Mouse (Mus musculus): Measurements from ENCODE around the gene Dclk1. TPM values are rescaled to one million over a fixed set of nuclear protein-coding genes. Genes with fewer than 3 reads are reported as not detected.

The Dclk1 gene
- polyA plus RNA-seq, 2 experiments, result 0.04 to 0.08 TPM

- Histone ChIP-seq H3K9ac (replicated peaks) (no peak overlapping the region), H3K27ac (no peak overlapping the region), H3K4me1 (replicated peaks; ENCODE audit: control insufficient read depth in 2 of 2, insufficient read depth in 2 of 2, low read length in 1 of 2) (peaks cover 0 to 9% of the 10 kb centered on the region in 2 experiments; a peak in 2 of 4 replicates), H3K4me3 (ENCODE audit: insufficient read depth in 1 of 2, low read depth in 2 of 2, low read length in 2 of 2) (no peak overlapping the region), H3K27me3 (ENCODE audit: control insufficient read depth, insufficient read depth, low read length) (no peaks in the 10 kb centered on the region), H3K4me2 (ENCODE audit: low read depth) (no peak overlapping the region), H3K9me3 (ENCODE audit: control insufficient read depth, low read length) (no peaks in the 10 kb centered on the region), H3K36me3 (replicated peaks; ENCODE audit: control insufficient read depth, insufficient read depth, low read depth) (no peaks in the 10 kb centered on the region)
- WGBS (ENCODE audit: insufficient replicate concordance), result 72% methylated on average over 5 of the region's 5 CpGs
- ATAC-seq (ENCODE audit: insufficient read depth) (no peak), DNase-seq (ENCODE audit: low read depth in 3 of 3, low spot score in 3 of 3) (no peak)
- no peak for TF ChIP-seq CTCF (IDR thresholded peaks at IDR 0.05; ENCODE audit: low read depth)
- no peak for TF ChIP-seq EP300 (IDR thresholded peaks at IDR 0.05; ENCODE audit: low read depth)
Observed at GRCm38 (mm10) chr3:55528012-55528411, 285.8 kb downstream of the Dclk1 start.

- Histone ChIP-seq H3K4me2 (ENCODE audit: low read depth) (no peak overlapping the region), H3K36me3 (replicated peaks; ENCODE audit: control insufficient read depth, insufficient read depth, low read depth) (no peaks in the 10 kb centered on the region), H3K27me3 (ENCODE audit: control insufficient read depth, insufficient read depth, low read length) (no peaks in the 10 kb centered on the region), H3K4me3 (ENCODE audit: insufficient read depth in 1 of 2, low read depth in 2 of 2, low read length in 2 of 2) (no peak overlapping the region), H3K4me1 (replicated peaks; ENCODE audit: control insufficient read depth in 2 of 2, insufficient read depth in 2 of 2, low read length in 1 of 2) (peaks cover 0 to 6% of the 10 kb centered on the region in 2 experiments; a peak in 2 of 4 replicates), H3K9me3 (ENCODE audit: control insufficient read depth, low read length) (no peaks in the 10 kb centered on the region), H3K9ac (replicated peaks) (no peak overlapping the region), H3K27ac (no peak overlapping the region)
- ATAC-seq (ENCODE audit: insufficient read depth), result no peak
- no peak for TF ChIP-seq CTCF (IDR thresholded peaks at IDR 0.05; ENCODE audit: low read depth)
- no peak for TF ChIP-seq EP300 (IDR thresholded peaks at IDR 0.05; ENCODE audit: low read depth)
- 21% methylated on average over 2 of the region's 2 CpGs for WGBS (ENCODE audit: insufficient replicate concordance)
- no peak for DNase-seq (ENCODE audit: low read depth in 3 of 3, low spot score in 3 of 3)
Observed at GRCm38 (mm10) chr3:55529414-55529813, 287.2 kb downstream of the Dclk1 start.

- Histone ChIP-seq H3K36me3 (replicated peaks; ENCODE audit: control insufficient read depth, insufficient read depth, low read depth) (no peaks in the 10 kb centered on the region), H3K4me2 (ENCODE audit: low read depth) (no peak overlapping the region), H3K4me1 (replicated peaks; ENCODE audit: control insufficient read depth in 2 of 2, insufficient read depth in 2 of 2, low read length in 1 of 2) (peaks cover 0 to 6% of the 10 kb centered on the region in 2 experiments; a peak in 2 of 4 replicates), H3K27ac (no peak overlapping the region), H3K27me3 (ENCODE audit: control insufficient read depth, insufficient read depth, low read length) (no peaks in the 10 kb centered on the region), H3K4me3 (ENCODE audit: insufficient read depth in 1 of 2, low read depth in 2 of 2, low read length in 2 of 2) (no peak overlapping the region), H3K9ac (replicated peaks) (no peak overlapping the region), H3K9me3 (ENCODE audit: control insufficient read depth, low read length) (no peaks in the 10 kb centered on the region)
- ATAC-seq (ENCODE audit: insufficient read depth), result no peak
- WGBS (ENCODE audit: insufficient replicate concordance), result 58% methylated on average over 14 of the region's 14 CpGs
- DNase-seq (ENCODE audit: low read depth in 3 of 3, low spot score in 3 of 3), result no peak
- TF ChIP-seq CTCF (IDR thresholded peaks at IDR 0.05; ENCODE audit: low read depth) (no peak), EP300 (IDR thresholded peaks at IDR 0.05; ENCODE audit: low read depth) (no peak)
Observed at GRCm38 (mm10) chr3:55531204-55532044, 289.3 kb downstream of the Dclk1 start.

GRCm38 (mm10) chr3:55532175-55532973 is 290.2 kb downstream of the Dclk1 start:
- Histone ChIP-seq H3K36me3 (replicated peaks; ENCODE audit: control insufficient read depth, insufficient read depth, low read depth) (no peaks in the 10 kb centered on the region), H3K27ac (no peak overlapping the region), H3K4me2 (ENCODE audit: low read depth) (no peak overlapping the region), H3K27me3 (ENCODE audit: control insufficient read depth, insufficient read depth, low read length) (no peaks in the 10 kb centered on the region), H3K9ac (replicated peaks) (no peak overlapping the region), H3K4me3 (ENCODE audit: insufficient read depth in 1 of 2, low read depth in 2 of 2, low read length in 2 of 2) (no peak overlapping the region), H3K4me1 (replicated peaks; ENCODE audit: control insufficient read depth in 2 of 2, insufficient read depth in 2 of 2, low read length in 1 of 2) (peaks cover 0 to 6% of the 10 kb centered on the region in 2 experiments; a peak in 2 of 4 replicates), H3K9me3 (ENCODE audit: control insufficient read depth, low read length) (no peaks in the 10 kb centered on the region)
- DNase-seq (ENCODE audit: low read depth in 3 of 3, low spot score in 3 of 3) (no peak), ATAC-seq (ENCODE audit: insufficient read depth) (no peak)
- 70% methylated on average over 17 of the region's 17 CpGs for WGBS (ENCODE audit: insufficient replicate concordance)
- TF ChIP-seq CTCF (IDR thresholded peaks at IDR 0.05; ENCODE audit: low read depth) (no peak), EP300 (IDR thresholded peaks at IDR 0.05; ENCODE audit: low read depth) (no peak)

Measured in liver, embryonic 14.5 days (tissue).